Mouse (Mus musculus) limb, embryonic 14.5 days (tissue): ENCODE results near the gene Mmp9. TPM values are rescaled to one million over a fixed set of nuclear protein-coding genes. Genes with fewer than 3 reads are reported as not detected.
A peak's percentile ranks its signal among the peaks of the same experiment; 100 is the strongest.

Experiments used
- ATAC-seq: fragments of 200-750 bp; cut with Nextera tagmentation; 2 replicates; pipeline ENCODE4 v1.8.0; 2017; ENCODE audit warnings: low read depth, moderate number of reproducible peaks, moderate TSS enrichment; ENCODE audit not compliant: low FRiP score
- DNase-seq: peaks from one replicate; pipeline ENCODE4 v3.0.0-alpha.2; 2015; ENCODE audit warnings: low spot score
- H3K27ac ChIP-seq: fragments of 300-500 bp; sonication (generic); replicated peaks from 2 replicates; pipeline ENCODE4 v1.5.1; 2014; ENCODE audit warnings: low read depth, mild to moderate bottlenecking, low read length, moderate library complexity, mixed read lengths
- H3K27me3 ChIP-seq: fragments of 300-500 bp; sonication (generic); 2 replicates; pipeline ENCODE4 v1.6.1; 2014; ENCODE audit warnings: low read length, mixed read lengths; ENCODE audit not compliant: control insufficient read depth, insufficient read depth
- H3K36me3 ChIP-seq: fragments of 300-500 bp; sonication (generic); 2 replicates; pipeline ENCODE4 v1.6.1; 2014; ENCODE audit warnings: mild to moderate bottlenecking, low read length, moderate library complexity, mixed read lengths; ENCODE audit not compliant: control insufficient read depth, insufficient read depth
- H3K4me1 ChIP-seq: fragments of 300-500 bp; sonication (generic); 2 replicates; pipeline ENCODE4 v1.6.1; 2014; ENCODE audit warnings: antibody characterized with exemption, low read length, mixed read lengths; ENCODE audit not compliant: control insufficient read depth, insufficient read depth
- H3K4me2 ChIP-seq: fragments of 300-500 bp; sonication (generic); replicated peaks from 2 replicates; pipeline ENCODE4 v1.6.1; 2014; ENCODE audit warnings: low read depth, mild to moderate bottlenecking, low read length, moderate library complexity; ENCODE audit not compliant: severe bottlenecking
- H3K4me3 ChIP-seq: fragments of 300-500 bp; sonication (generic); replicated peaks from 2 replicates; pipeline ENCODE4 v1.5.1; 2014; ENCODE audit warnings: low read length
- H3K9ac ChIP-seq: fragments of 300-500 bp; sonication (generic); 2 replicates; pipeline ENCODE4 v1.6.1; 2014; ENCODE audit warnings: mild to moderate bottlenecking, low read depth, low read length, moderate library complexity; ENCODE audit not compliant: severe bottlenecking
- H3K9me3 ChIP-seq: fragments of 300-500 bp; sonication (generic); 2 replicates; pipeline ENCODE4 v1.6.1; 2016; ENCODE audit warnings: low read length; ENCODE audit not compliant: control insufficient read depth
- POLR2A ChIP-seq: fragments of 200-500 bp; IDR thresholded peaks from 2 replicates; pipeline ENCODE4 v1.8.0; 2012; ENCODE audit warnings: inconsistent platforms, mild to moderate bottlenecking, moderate library complexity, borderline replicate concordance; ENCODE audit not compliant: insufficient read depth, insufficient read length; ENCODE audit errors: extremely low read depth
- whole genome bisulfite sequencing: fragments of 180-500 bp; shearing (Covaris S2); extraction: QIAGEN DNeasy Blood & Tissue Kit; methylation state at CpG from one replicate; pipeline ENCODE4 v1.1.7; 2014; 5-methylcytosine and 5-hydroxymethylcytosine counted together
- polyA plus RNA-seq, 2 experiments: library from polyadenylated mRNA; depleted of rRNA in 1 of 2; stranded (reverse) in 1 of 2; unstranded in 1 of 2; fragments of >200 nt; fragmentation: Nextera tagmentation in 1 of 2; extraction: Ambion mirVana in 1 of 2; gene quantifications; 2 replicates each; pipeline versions ENCODE4 v1.2.1 to v1.2.3; 2012 to 2014

The Mmp9 gene
- polyA plus RNA-seq (2012; rRNA removed) (16.7 and 20.3 TPM in 2 replicates), polyA plus RNA-seq (2014; fragmentation: Nextera tagmentation; extraction: Ambion mirVana) (13.6 and 19.1 TPM in 2 replicates)

- Histone ChIP-seq H3K27ac (no peak within 1 kb of the TSS), H3K4me1 (peaks cover 19% of the 10 kb centered on the region), H3K4me2 (no peak within 1 kb of the TSS), H3K36me3 (no peaks in the 10 kb centered on the region), H3K4me3 (no peak within 1 kb of the TSS), H3K9ac (no peak within 1 kb of the TSS), H3K27me3 (peaks cover 17% of the 10 kb centered on the region), H3K9me3 (no peaks in the 10 kb centered on the region)
- ATAC-seq (peak; percentile 67), DNase-seq (no peak)
- 20% methylated on average over 10 of the region's 10 CpGs for WGBS
- TF ChIP-seq POLR2A, result no peak
These were observed at the start of gene Mmp9 for GRCm38 (mm10) chr2:164940140-164940830. TSS of gene Mmp9 (plus strand) at chr2:164940780.

- no peaks in the 10 kb centered on the region for H3K4me1 ChIP-seq
These were observed 49.3 kb upstream of the Mmp9 start for GRCm38 (mm10) chr2:164891056-164891834.

GRCm38 (mm10) chr2:164891908-164892695 lies 48.5 kb upstream of the Mmp9 start:
- H3K9ac ChIP-seq, result no peak overlapping the region
- no peak for DNase-seq
- peaks cover 100% of the 10 kb centered on the region for H3K36me3 ChIP-seq
- WGBS, result 92% methylated on average over 14 of the region's 15 CpGs
- ATAC-seq, result no peak
- H3K9me3 ChIP-seq, result no peaks in the 10 kb centered on the region
- H3K4me3 ChIP-seq, result no peak overlapping the region
- H3K4me1 ChIP-seq, result no peaks in the 10 kb centered on the region
- H3K27ac ChIP-seq, result no peak overlapping the region
- H3K27me3 ChIP-seq, result no peaks in the 10 kb centered on the region
- H3K4me2 ChIP-seq, result no peak overlapping the region
- TF ChIP-seq POLR2A, result no peak

More at GRCm38 (mm10) chr2:164891056-164891834, 49.3 kb upstream of the Mmp9 start:
- WGBS, result 82% methylated on average over 12 of the region's 13 CpGs
- Histone ChIP-seq H3K36me3 (peaks cover 100% of the 10 kb centered on the region), H3K4me2 (no peak overlapping the region), H3K9ac (no peak overlapping the region), H3K4me3 (no peak overlapping the region), H3K9me3 (no peaks in the 10 kb centered on the region), H3K27me3 (no peaks in the 10 kb centered on the region), H3K27ac (no peak overlapping the region)
- ATAC-seq, result no peak
- TF ChIP-seq POLR2A, result no peak
- no peak for DNase-seq

GRCm38 (mm10) chr2:164892696-164893216 lies 47.8 kb upstream of the Mmp9 start:
- H3K9ac ChIP-seq, result no peak overlapping the region
- TF ChIP-seq POLR2A, result no peak
- H3K27me3 ChIP-seq, result no peaks in the 10 kb centered on the region
- no peaks in the 10 kb centered on the region for H3K4me1 ChIP-seq
- DNase-seq, result no peak
- H3K27ac ChIP-seq, result no peak overlapping the region
- H3K9me3 ChIP-seq, result no peaks in the 10 kb centered on the region
- WGBS, result 93% methylated on average over 6 of the region's 6 CpGs
- peaks cover 100% of the 10 kb centered on the region for H3K36me3 ChIP-seq
- no peak overlapping the region for H3K4me2 ChIP-seq
- ATAC-seq, result no peak
- H3K4me3 ChIP-seq, result no peak overlapping the region

- peaks cover 100% of the 10 kb centered on the region for H3K36me3 ChIP-seq
These were observed 46.5 kb upstream of the Mmp9 start for GRCm38 (mm10) chr2:164894048-164894447.

More at GRCm38 (mm10) chr2:164894048-164894447, 46.5 kb upstream of the Mmp9 start:
- Histone ChIP-seq H3K4me3 (no peak overlapping the region), H3K27me3 (no peaks in the 10 kb centered on the region), H3K9ac (no peak overlapping the region), H3K9me3 (no peaks in the 10 kb centered on the region), H3K4me2 (no peak overlapping the region), H3K4me1 (no peaks in the 10 kb centered on the region), H3K27ac (no peak overlapping the region)
- WGBS, result 68% methylated on average over 5 of the region's 5 CpGs
- DNase-seq (no peak), ATAC-seq (no peak)
- no peak for TF ChIP-seq POLR2A
